Mouse (Mus musculus): ENCODE measurements around the gene Zfp148. TPM values are rescaled to one million over a fixed set of nuclear protein-coding genes. Genes with fewer than 3 reads are reported as not detected.
"Not testable (repeated sequence)": the region's sequence is repeated elsewhere in the genome, so short reads cannot be mapped to it uniquely, and the experiment has no call there.

Zfp148 gene
- total RNA-seq, 2 experiments from 2014 or later = 36.5 to 41.9 TPM

DNA sequence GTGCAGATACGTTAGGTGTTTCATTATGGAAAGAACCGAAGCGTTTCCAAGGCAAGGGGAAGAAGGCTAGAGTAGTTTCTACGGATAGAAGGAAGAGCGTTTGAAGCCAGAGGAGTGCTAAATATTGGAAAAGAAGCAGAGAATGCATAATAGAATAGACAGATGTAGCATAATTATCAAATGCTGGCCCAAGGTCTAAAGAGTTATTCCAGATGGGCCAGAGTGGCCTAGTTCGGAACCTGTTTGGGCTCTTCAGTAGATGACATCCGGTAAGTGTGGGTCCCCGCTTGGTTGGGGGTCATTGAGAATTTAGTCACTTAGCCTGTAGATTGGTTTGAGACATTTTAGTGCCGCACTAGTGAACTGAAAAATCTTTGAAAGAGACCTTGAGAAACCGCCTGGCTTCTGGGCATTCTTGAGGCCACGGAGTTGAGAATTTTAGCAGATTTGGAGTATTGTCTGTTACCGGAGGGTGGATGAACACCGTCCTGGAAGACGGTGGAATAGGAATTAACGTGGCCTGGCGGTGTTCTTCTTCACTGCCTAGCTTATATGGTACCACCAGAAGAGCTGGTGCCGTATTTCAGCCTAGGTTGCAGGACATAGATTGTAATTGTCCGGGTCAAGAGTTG, 1.1 kb downstream of the Zfp148 start:
- no peak for DNase-seq

DNA sequence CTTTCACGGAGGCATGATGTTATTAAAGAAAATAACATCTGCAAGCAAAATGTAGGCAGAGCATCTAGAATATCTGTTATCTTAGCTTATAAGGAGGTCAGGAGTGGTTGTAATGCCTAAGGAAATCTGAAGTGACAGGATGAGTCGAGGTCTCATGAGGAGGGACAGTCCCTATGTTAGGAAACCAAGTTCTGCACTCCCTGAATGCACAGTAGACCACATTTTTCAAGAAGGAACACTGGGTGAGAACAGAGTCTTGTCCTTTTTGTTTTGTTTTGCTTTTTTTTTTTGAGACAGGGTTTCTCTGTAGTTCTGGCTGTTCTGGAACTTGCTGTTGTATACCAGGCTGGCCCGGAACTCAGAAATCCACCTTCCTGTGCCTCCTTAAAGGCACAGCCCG, 1.7 kb downstream of the Zfp148 start:
- no peak for DNase-seq

GRCm38 (mm10) chr16:33383584-33383983, 2.9 kb downstream of the Zfp148 start:
- no peak for DNase-seq

DNA sequence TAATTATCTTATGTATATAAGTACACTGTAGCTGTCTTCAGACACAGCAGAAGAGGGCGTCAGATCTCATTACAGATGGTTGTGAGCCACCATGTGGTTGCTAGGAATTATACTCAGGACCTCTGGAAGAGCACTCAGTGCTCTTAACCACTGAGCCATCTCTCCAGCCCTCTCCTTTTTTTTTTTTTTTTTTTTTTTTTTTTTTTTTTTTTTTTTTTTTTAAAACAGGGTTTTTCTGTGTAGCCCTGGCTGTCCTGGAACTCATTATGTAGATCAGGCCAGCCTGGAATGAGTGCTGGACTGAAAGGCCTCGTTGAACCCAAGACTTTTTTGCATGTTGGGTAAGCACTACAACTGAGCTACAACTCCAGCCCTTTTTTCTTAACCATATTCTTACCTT, 3.4 kb downstream of the Zfp148 start:
- DNase-seq = not testable (repeated sequence)

- no peak for DNase-seq
Observed at GRCm38 (mm10) chr16:33387013-33387412, 6.4 kb downstream of the Zfp148 start.

DNA sequence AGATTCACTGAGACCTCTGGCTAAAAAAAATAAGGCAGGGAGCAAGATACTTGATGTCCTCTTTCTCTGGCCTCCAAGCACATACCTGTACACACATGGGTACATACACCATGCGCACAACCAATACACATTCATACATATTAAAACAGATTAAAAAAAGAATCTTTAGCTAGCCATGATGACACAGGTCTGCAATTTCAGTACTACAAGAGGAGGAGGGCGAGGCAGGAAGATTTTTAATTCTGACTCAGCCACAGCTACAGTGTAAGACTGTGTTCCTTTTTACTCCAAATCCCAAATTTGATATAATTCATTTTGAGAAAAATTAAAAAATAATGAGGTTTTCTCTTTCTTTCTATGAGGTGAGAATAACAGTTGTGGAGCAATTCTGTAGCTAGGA, 6.8 kb downstream of the Zfp148 start:
- DNase-seq = no peak

DNA sequence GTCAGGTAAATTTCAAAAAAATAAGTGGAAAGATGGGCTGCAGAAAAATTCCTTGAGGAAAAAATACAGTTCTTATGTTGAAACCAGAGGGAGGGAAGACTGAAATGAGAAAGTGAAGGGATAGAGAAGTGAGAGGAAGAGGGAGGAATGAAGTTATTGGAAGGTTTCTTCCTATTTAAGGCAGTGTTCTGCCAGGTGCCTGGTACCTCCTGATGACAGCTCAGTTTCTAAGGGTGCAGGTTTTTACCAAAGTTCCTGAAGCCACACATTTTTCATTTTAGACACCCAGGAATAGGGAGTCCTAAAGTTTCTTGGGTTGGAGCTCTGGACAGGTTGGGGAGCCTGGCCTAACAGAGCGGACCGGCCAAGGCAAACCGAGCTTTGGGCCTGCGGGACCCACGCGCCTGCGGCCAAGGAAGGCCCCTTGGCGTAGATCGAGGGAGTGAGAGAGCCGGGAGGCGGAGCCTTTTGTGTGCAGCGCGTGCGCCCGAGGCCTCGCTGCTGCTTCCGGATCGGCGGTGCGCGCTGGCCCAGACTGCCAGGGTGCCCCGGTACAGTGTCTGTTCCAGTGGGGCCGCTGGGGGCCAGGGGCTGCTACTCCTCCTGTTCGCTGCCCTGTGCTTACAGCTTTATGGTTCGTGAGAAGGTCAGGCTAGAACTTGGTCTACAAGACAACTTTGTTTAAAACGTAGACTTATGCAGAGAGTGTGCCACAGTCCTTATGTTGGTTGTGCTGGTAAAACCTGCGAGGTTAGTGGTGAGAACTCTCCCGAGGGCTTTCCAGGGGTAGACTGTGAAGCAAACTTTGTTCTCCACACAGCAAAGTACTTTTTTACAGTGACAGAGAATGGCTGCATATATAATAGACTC, 19.5 kb downstream of the Zfp148 start:
- peak; percentile 85 to 87 for DNase-seq

DNA sequence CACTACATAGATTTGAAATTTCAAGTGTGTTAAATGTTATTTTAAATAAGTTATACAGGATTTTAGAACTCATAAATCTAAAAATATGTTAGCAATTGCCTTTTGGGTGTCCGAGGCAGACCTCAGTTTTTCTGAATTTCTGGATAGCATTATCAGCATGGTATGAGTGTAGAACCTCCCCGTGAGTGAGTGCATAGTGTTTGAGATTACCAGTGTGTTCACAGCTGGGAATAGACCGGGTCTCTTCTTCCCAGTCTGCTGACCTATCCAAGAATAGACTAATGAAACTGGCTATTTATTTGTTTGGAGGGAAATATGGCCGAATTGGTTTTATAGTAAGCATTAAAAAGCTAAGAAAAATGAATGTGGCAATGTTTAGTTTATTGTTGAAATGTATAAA, 20.3 kb downstream of the Zfp148 start:
- no peak for DNase-seq

DNA sequence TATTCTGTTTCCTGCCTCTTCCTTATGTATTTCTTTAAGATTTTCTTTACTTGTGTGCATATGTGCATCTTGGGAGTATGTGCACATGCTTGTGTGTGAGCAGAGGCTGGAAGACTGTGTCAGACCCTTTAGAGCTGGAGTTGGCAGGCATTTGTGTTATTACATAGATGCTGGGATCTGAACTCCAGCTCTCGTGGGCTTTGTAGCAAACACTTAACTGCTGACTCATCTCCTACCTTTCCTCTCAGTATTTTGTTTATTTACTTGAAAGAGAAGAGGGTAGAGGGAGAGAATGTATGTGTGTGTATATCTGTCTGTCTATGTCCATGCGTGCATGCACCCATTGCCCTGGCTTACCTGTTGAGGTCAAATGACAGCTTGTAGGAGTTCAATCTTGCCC, 22.6 kb downstream of the Zfp148 start:
- no peak for DNase-seq

- no peak for DNase-seq
Observed at GRCm38 (mm10) chr16:33404055-33404454, 23.4 kb downstream of the Zfp148 start.

- no peak for DNase-seq
Observed at GRCm38 (mm10) chr16:33405487-33405886, 24.9 kb downstream of the Zfp148 start.

- no peak for DNase-seq
Observed at GRCm38 (mm10) chr16:33410151-33410550, 29.5 kb downstream of the Zfp148 start.

- DNase-seq = no peak
Observed at GRCm38 (mm10) chr16:33410605-33411004, 30.0 kb downstream of the Zfp148 start.

DNA sequence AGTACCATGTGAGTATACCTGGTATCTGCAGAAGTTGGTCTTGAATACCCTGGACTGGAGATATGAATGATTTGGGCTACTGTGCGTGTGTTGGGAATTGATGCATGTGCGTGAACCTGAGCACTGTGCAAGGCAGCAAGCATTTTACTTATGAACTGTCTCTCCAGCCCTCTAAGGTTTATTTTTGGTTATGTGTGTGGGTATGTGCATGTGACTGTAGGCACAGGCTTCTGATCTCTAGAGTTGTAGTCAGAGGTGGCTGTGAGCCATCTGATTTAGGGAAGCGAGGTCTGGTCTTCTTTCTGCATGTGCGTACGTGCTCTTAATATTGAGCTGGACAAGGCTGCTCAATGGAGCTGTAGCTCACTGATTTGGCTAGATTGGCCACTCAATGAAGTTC, 33.6 kb downstream of the Zfp148 start:
- peak; percentile 45 to 55 for DNase-seq

GRCm38 (mm10) chr16:33415607-33416006, 35.0 kb downstream of the Zfp148 start:
- no peak for DNase-seq

GRCm38 (mm10) chr16:33428327-33428726, 47.7 kb downstream of the Zfp148 start:
- no peak for DNase-seq

GRCm38 (mm10) chr16:33431660-33432059, 51.0 kb downstream of the Zfp148 start:
- DNase-seq = no peak

GRCm38 (mm10) chr16:33441065-33441464, 60.4 kb downstream of the Zfp148 start:
- DNase-seq = no peak

DNA sequence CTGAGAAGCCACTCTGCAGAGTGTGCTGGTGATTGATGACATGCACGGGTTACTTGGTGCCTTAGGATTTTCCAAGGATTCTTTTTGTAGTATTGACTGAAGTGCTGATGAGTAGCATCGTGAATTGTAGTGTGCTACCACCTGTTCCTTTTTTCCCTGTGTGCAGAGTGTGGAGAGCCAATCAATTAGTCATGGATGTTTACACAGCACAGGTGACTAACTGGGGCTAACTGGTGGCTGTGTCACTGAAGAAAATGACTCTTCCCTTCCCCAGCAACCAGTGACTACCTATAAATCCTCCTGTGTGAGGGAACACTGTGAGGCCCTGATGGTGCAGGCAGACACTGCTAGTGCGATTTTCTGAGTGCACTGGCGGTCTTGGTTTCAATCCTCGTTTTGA, 66.2 kb downstream of the Zfp148 start:
- DNase-seq = no peak

DNA sequence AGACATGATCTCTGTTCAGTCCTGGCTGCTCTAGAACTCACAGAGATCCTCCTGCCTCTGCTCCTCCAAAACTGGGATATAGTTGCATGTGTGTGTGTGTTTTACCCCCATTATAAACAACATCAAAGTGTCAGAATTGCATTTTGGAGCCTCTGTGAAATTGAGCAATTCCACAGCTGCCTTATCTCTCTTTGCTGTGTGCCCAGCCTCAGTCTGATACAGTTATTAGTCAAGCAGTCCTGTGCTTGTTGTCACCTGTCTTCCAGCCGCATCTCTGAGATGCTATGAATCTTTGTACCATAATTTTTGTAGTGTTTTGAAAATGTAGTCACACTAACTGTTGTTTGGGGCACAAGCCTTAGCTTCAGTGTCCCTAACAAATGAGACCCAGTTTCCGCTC, 73.2 kb downstream of the Zfp148 start:
- DNase-seq = no peak

- DNase-seq = no peak
Observed at GRCm38 (mm10) chr16:33454306-33454705, 73.7 kb downstream of the Zfp148 start.

DNA sequence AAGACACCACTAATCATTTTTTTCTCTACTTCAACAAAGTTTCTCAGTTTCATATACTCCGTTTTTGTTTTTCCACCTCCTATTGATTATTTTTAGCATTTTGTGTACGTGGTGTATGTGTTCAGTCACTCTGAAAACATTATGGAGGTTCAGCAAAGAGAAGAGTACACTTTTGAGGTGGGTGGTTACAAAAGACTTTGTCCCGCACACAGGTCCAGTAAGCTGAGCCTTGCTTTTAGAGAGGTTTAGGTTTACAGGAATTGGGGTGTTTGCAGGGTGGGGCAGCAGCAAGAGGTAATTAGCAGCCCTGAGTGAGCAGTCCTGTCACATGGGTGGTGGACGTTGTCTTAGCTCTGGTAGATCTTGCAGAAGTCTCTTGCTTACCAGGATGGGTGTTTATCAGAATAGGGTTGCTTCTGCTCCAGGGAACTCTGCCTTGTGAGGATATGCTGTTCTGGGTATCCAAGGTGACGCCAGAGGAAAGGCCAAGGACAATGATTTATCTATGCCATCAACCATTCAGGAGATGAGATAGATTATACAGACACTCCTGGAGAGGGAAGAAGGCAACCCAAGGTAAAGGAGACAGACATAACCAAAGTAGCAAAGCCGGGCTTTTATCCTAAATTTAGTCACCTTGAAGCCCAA, 74.8 kb downstream of the Zfp148 start:
- no peak for DNase-seq

- no peak for DNase-seq
Observed at GRCm38 (mm10) chr16:33459101-33459500, 78.5 kb downstream of the Zfp148 start.

All from heart, adult 18-20 months (tissue).